Mouse (Mus musculus): ENCODE measurements around the gene Pdss2. TPM values are rescaled to one million over a fixed set of nuclear protein-coding genes. Genes with fewer than 3 reads are reported as not detected.

Gene Pdss2
- polyA plus RNA-seq, 1 experiment from 2014 or later = 13.7 TPM

GRCm38 (mm10) chr10:43422061-43422770 lies 200.9 kb downstream of the Pdss2 start:
- Histone ChIP-seq H3K27ac (replicated peaks; ENCODE audit: low read depth, low read length) (no peak overlapping the region), H3K4me2 (ENCODE audit: low read depth, low read length) (no peak overlapping the region), H3K4me3 (ENCODE audit: low read depth, low read length) (no peak overlapping the region), H3K9ac (replicated peaks; ENCODE audit: low read length) (no peak overlapping the region), H3K36me3 (replicated peaks; ENCODE audit: control insufficient read depth, insufficient read depth, low read depth, low read length) (no peaks in the 10 kb centered on the region), H3K27me3 (ENCODE audit: control insufficient read depth, insufficient read depth, low read length) (no peaks in the 10 kb centered on the region), H3K9me3 (replicated peaks; ENCODE audit: control insufficient read depth, low read length) (no peaks in the 10 kb centered on the region), H3K4me1 (ENCODE audit: control insufficient read depth, insufficient read depth, low read length) (no peaks in the 10 kb centered on the region)
- ATAC-seq (replicated peaks; ENCODE audit: insufficient number of reproducible peaks, low FRiP score, low TSS enrichment, low read depth) = no peak
- WGBS = 76% methylated on average over 15 of the region's 15 CpGs
- DNase-seq (ENCODE audit: low spot score) = no peak

- no peak overlapping the region for H3K9ac ChIP-seq (replicated peaks; ENCODE audit: low read length)
- H3K27ac ChIP-seq (replicated peaks; ENCODE audit: low read depth, low read length) = no peak overlapping the region
- H3K36me3 ChIP-seq (replicated peaks; ENCODE audit: control insufficient read depth, insufficient read depth, low read depth, low read length) = no peaks in the 10 kb centered on the region
- no peak overlapping the region for H3K4me3 ChIP-seq (ENCODE audit: low read depth, low read length)
- ATAC-seq (replicated peaks; ENCODE audit: insufficient number of reproducible peaks, low FRiP score, low TSS enrichment, low read depth) (no peak), DNase-seq (ENCODE audit: low spot score) (no peak)
- 81% methylated on average over 5 of the region's 5 CpGs for WGBS
- H3K27me3 ChIP-seq (ENCODE audit: control insufficient read depth, insufficient read depth, low read length) = no peaks in the 10 kb centered on the region
- H3K4me2 ChIP-seq (ENCODE audit: low read depth, low read length) = no peak overlapping the region
- H3K9me3 ChIP-seq (replicated peaks; ENCODE audit: control insufficient read depth, low read length) = no peaks in the 10 kb centered on the region
- H3K4me1 ChIP-seq (ENCODE audit: control insufficient read depth, insufficient read depth, low read length) = no peaks in the 10 kb centered on the region
Measured at GRCm38 (mm10) chr10:43424545-43424944, 203.3 kb downstream of the Pdss2 start.

- H3K4me3 ChIP-seq (ENCODE audit: low read depth, low read length) = no peak overlapping the region
- no peak overlapping the region for H3K9ac ChIP-seq (replicated peaks; ENCODE audit: low read length)
- no peaks in the 10 kb centered on the region for H3K36me3 ChIP-seq (replicated peaks; ENCODE audit: control insufficient read depth, insufficient read depth, low read depth, low read length)
- DNase-seq (ENCODE audit: low spot score) = no peak
- H3K9me3 ChIP-seq (replicated peaks; ENCODE audit: control insufficient read depth, low read length) = no peaks in the 10 kb centered on the region
- ATAC-seq (replicated peaks; ENCODE audit: insufficient number of reproducible peaks, low FRiP score, low TSS enrichment, low read depth) = no peak
- H3K4me1 ChIP-seq (ENCODE audit: control insufficient read depth, insufficient read depth, low read length) = no peaks in the 10 kb centered on the region
- no peak overlapping the region for H3K27ac ChIP-seq (replicated peaks; ENCODE audit: low read depth, low read length)
- 92% methylated on average over 5 of the region's 5 CpGs for WGBS
- no peaks in the 10 kb centered on the region for H3K27me3 ChIP-seq (ENCODE audit: control insufficient read depth, insufficient read depth, low read length)
- no peak overlapping the region for H3K4me2 ChIP-seq (ENCODE audit: low read depth, low read length)
Measured at GRCm38 (mm10) chr10:43430606-43431005, 209.3 kb downstream of the Pdss2 start.

DNA sequence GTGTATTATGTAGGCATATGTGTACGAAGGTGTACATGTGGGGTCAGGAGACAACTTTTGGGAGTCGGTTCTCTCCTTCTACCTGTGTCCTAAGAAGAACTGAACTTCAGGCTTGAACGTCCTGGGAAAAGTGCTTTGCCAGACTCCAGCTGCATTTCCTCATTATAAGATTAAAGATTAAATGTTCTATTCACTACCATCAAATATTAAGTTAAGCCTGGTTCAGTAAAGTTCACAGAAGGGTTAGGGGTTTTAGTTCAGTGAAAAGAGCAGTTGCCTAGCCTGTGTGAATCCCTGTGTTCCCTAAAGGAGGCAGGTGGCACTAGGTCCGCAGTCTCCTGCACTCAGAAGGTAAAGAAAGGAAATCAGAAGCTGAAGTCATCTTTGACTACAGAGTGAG lies 213.0 kb downstream of the Pdss2 start:
- no peak for ATAC-seq (replicated peaks; ENCODE audit: insufficient number of reproducible peaks, low FRiP score, low TSS enrichment, low read depth)
- no peaks in the 10 kb centered on the region for H3K4me1 ChIP-seq (ENCODE audit: control insufficient read depth, insufficient read depth, low read length)

GRCm38 (mm10) chr10:43435757-43436156 lies 214.5 kb downstream of the Pdss2 start:
- Histone ChIP-seq H3K4me3 (ENCODE audit: low read depth, low read length) (no peak overlapping the region), H3K27ac (replicated peaks; ENCODE audit: low read depth, low read length) (no peak overlapping the region), H3K36me3 (replicated peaks; ENCODE audit: control insufficient read depth, insufficient read depth, low read depth, low read length) (no peaks in the 10 kb centered on the region), H3K27me3 (ENCODE audit: control insufficient read depth, insufficient read depth, low read length) (no peaks in the 10 kb centered on the region), H3K9ac (replicated peaks; ENCODE audit: low read length) (no peak overlapping the region), H3K4me1 (ENCODE audit: control insufficient read depth, insufficient read depth, low read length) (no peaks in the 10 kb centered on the region), H3K4me2 (ENCODE audit: low read depth, low read length) (no peak overlapping the region), H3K9me3 (replicated peaks; ENCODE audit: control insufficient read depth, low read length) (no peaks in the 10 kb centered on the region)
- no peak for DNase-seq (ENCODE audit: low spot score)
- ATAC-seq (replicated peaks; ENCODE audit: insufficient number of reproducible peaks, low FRiP score, low TSS enrichment, low read depth) = no peak
- 88% methylated on average over 3 of the region's 3 CpGs for WGBS

More for the DNA sequence above, 213.0 kb downstream of the Pdss2 start:
- no peaks in the 10 kb centered on the region for H3K27me3 ChIP-seq (ENCODE audit: control insufficient read depth, insufficient read depth, low read length)
- DNase-seq (ENCODE audit: low spot score) = no peak
- H3K36me3 ChIP-seq (replicated peaks; ENCODE audit: control insufficient read depth, insufficient read depth, low read depth, low read length) = no peaks in the 10 kb centered on the region
- WGBS = 91% methylated on average over 4 of the region's 4 CpGs
- H3K27ac ChIP-seq (replicated peaks; ENCODE audit: low read depth, low read length) = no peak overlapping the region
- H3K4me2 ChIP-seq (ENCODE audit: low read depth, low read length) = no peak overlapping the region
- no peak overlapping the region for H3K9ac ChIP-seq (replicated peaks; ENCODE audit: low read length)
- H3K4me3 ChIP-seq (ENCODE audit: low read depth, low read length) = no peak overlapping the region
- no peaks in the 10 kb centered on the region for H3K9me3 ChIP-seq (replicated peaks; ENCODE audit: control insufficient read depth, low read length)

- Histone ChIP-seq H3K36me3 (replicated peaks; ENCODE audit: control insufficient read depth, insufficient read depth, low read depth, low read length) (no peaks in the 10 kb centered on the region), H3K4me2 (ENCODE audit: low read depth, low read length) (no peak overlapping the region; the same call in 1 of the 2 replicates), H3K27me3 (ENCODE audit: control insufficient read depth, insufficient read depth, low read length) (no peaks in the 10 kb centered on the region), H3K9ac (replicated peaks; ENCODE audit: low read length) (no peak overlapping the region), H3K4me3 (ENCODE audit: low read depth, low read length) (no peak overlapping the region), H3K4me1 (ENCODE audit: control insufficient read depth, insufficient read depth, low read length) (peaks cover 2% of the 10 kb centered on the region; the same call in 1 of the 2 replicates), H3K27ac (replicated peaks; ENCODE audit: low read depth, low read length) (no peak overlapping the region), H3K9me3 (replicated peaks; ENCODE audit: control insufficient read depth, low read length) (no peaks in the 10 kb centered on the region)
- peak; percentile 66 for DNase-seq (ENCODE audit: low spot score)
- 11% methylated on average over 7 of the region's 7 CpGs for WGBS
- 0 out of 2 replicates have a peak, but pooled peaks have one; percentile 74 for ATAC-seq (replicated peaks; ENCODE audit: insufficient number of reproducible peaks, low FRiP score, low TSS enrichment, low read depth)
Measured at GRCm38 (mm10) chr10:43439492-43439941, 218.2 kb downstream of the Pdss2 start.

DNA sequence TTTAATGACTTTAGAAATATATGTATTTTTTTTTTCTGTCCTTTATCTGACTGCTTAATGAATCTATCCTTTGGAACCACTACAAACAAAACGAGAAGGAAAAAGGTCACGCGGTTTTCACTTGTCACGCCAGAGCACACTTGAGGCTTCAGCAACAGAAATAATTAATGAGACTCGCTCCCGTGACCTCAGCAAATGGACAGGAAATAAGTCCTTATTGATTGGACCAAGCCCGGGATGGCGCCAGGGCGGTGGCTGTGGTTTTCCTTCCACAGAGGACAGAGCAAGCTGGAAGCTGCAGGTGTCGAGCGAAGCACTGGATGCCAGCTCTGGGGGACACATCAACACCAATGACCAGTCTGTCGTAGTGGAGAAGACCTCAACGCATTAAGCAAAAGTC lies 218.8 kb downstream of the Pdss2 start:
- ATAC-seq (replicated peaks; ENCODE audit: insufficient number of reproducible peaks, low FRiP score, low TSS enrichment, low read depth) (no peak), DNase-seq (ENCODE audit: low spot score) (no peak)
- no peaks in the 10 kb centered on the region for H3K27me3 ChIP-seq (ENCODE audit: control insufficient read depth, insufficient read depth, low read length)
- no peak overlapping the region for H3K4me3 ChIP-seq (ENCODE audit: low read depth, low read length)
- no peak overlapping the region for H3K27ac ChIP-seq (replicated peaks; ENCODE audit: low read depth, low read length)
- no peaks in the 10 kb centered on the region for H3K9me3 ChIP-seq (replicated peaks; ENCODE audit: control insufficient read depth, low read length)
- WGBS = 45% methylated on average over 13 of the region's 13 CpGs
- H3K4me1 ChIP-seq (ENCODE audit: control insufficient read depth, insufficient read depth, low read length) = peaks cover 2% of the 10 kb centered on the region; the same call in 1 of the 2 replicates
- H3K4me2 ChIP-seq (ENCODE audit: low read depth, low read length) = no peak overlapping the region
- no peak overlapping the region; the same call in 1 of the 2 replicates for H3K9ac ChIP-seq (replicated peaks; ENCODE audit: low read length)
- H3K36me3 ChIP-seq (replicated peaks; ENCODE audit: control insufficient read depth, insufficient read depth, low read depth, low read length) = no peaks in the 10 kb centered on the region

DNA sequence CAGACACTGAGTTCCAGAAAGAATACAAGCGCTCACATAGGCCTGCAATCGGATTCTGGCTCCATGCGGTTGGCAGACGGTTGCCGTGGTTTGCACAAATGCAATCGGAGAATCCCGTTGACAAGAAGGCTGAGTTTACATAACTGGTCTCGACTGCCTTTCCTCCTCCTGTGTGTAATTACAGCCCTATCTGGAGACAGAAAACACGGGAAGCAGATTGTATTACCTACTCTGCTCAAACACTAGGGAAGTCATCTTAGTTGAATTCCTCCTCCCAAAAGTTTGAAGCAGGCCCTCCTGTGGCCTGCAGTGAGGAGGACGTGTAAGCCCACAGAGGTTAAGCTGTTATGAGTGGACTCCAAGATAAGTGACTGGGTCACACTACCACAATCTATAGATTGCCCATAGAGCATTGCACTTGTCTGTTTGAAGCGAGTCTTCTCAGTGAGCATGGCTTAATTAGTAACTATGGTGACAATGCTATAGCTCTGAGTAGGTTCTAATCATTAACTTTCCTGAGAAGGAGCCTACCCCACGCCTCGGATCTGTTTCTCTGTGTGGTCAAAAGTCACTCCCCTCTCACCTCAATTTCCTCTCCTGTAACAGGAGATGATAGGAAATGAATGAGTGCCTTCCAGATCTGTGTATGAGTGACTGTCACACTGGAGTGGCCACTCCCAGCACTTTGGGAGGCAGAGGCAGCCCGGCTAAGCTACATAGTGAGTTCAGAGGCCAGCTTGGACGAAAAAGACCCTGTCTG lies 219.9 kb downstream of the Pdss2 start:
- 38% methylated on average over 15 of the region's 15 CpGs for WGBS
- ATAC-seq (replicated peaks; ENCODE audit: insufficient number of reproducible peaks, low FRiP score, low TSS enrichment, low read depth) = 0 out of 2 replicates have a peak, but pooled peaks have one; percentile 14
- H3K9ac ChIP-seq (replicated peaks; ENCODE audit: low read length) = no peak overlapping the region

More for the DNA sequence above, 219.9 kb downstream of the Pdss2 start:
- Histone ChIP-seq H3K27me3 (ENCODE audit: control insufficient read depth, insufficient read depth, low read length) (no peaks in the 10 kb centered on the region), H3K4me1 (ENCODE audit: control insufficient read depth, insufficient read depth, low read length) (peaks cover 2% of the 10 kb centered on the region; the same call in 1 of the 2 replicates), H3K4me2 (ENCODE audit: low read depth, low read length) (no peak overlapping the region), H3K9me3 (replicated peaks; ENCODE audit: control insufficient read depth, low read length) (no peaks in the 10 kb centered on the region), H3K27ac (replicated peaks; ENCODE audit: low read depth, low read length) (no peak overlapping the region), H3K4me3 (ENCODE audit: low read depth, low read length) (no peak overlapping the region), H3K36me3 (replicated peaks; ENCODE audit: control insufficient read depth, insufficient read depth, low read depth, low read length) (no peaks in the 10 kb centered on the region)
- DNase-seq (ENCODE audit: low spot score) = peak; percentile 53
